Mouse (Mus musculus) neural tube, embryonic 14.5 days (tissue): ENCODE results near the gene Stoml1. TPM values are rescaled to one million over a fixed set of nuclear protein-coding genes. Genes with fewer than 3 reads are reported as not detected.
A peak's percentile ranks its signal among the peaks of the same experiment; 100 is the strongest.

Experiments used
- ATAC-seq: fragments of 200-750 bp; cut with Nextera tagmentation; 2 replicates; pipeline ENCODE4 v1.8.0; 2017; ENCODE audit warnings: low read depth, mild to moderate bottlenecking, moderate TSS enrichment, moderate library complexity
- H3K27ac ChIP-seq: fragments of 300-500 bp; sonication (generic); 2 replicates; pipeline ENCODE4 v1.5.1; 2014; ENCODE audit warnings: low read depth, mild to moderate bottlenecking, control low read depth, low read length, moderate library complexity, mixed read lengths
- H3K27me3 ChIP-seq: fragments of 300-500 bp; sonication (generic); 2 replicates; pipeline ENCODE4 v1.6.1; 2014; ENCODE audit warnings: low read length; ENCODE audit not compliant: control insufficient read depth, insufficient read depth
- H3K36me3 ChIP-seq: fragments of 300-500 bp; sonication (generic); 2 replicates; pipeline ENCODE4 v1.6.1; 2014; ENCODE audit warnings: low read length, mixed read lengths; ENCODE audit not compliant: control insufficient read depth, insufficient read depth
- H3K4me1 ChIP-seq: fragments of 300-500 bp; sonication (generic); 2 replicates; pipeline ENCODE4 v1.6.1; 2014; ENCODE audit warnings: low read length; ENCODE audit not compliant: control insufficient read depth, insufficient read depth
- H3K4me2 ChIP-seq: fragments of 300-500 bp; sonication (generic); 2 replicates; pipeline ENCODE4 v1.6.1; 2014; ENCODE audit warnings: mild to moderate bottlenecking, low read depth, low read length, control low read depth
- H3K4me3 ChIP-seq: fragments of 300-500 bp; sonication (generic); 2 replicates; pipeline ENCODE4 v1.5.1; 2014; ENCODE audit warnings: low read depth, low read length, control low read depth, mixed read lengths
- H3K9ac ChIP-seq: fragments of 300-500 bp; sonication (generic); replicated peaks from 2 replicates; pipeline ENCODE4 v1.6.1; 2014; ENCODE audit warnings: low read depth, mild to moderate bottlenecking, control low read depth, low read length, mixed read lengths
- H3K9me3 ChIP-seq: fragments of 300-500 bp; sonication (generic); 2 replicates; pipeline ENCODE4 v1.6.1; 2016; ENCODE audit warnings: low read length; ENCODE audit not compliant: control insufficient read depth
- WGBS: fragments of 180-500 bp; shearing (Covaris S2); extraction: QIAGEN DNeasy Blood & Tissue Kit; methylation state at CpG from one replicate; pipeline ENCODE4 v1.1.7; 2014; 5-methylcytosine and 5-hydroxymethylcytosine counted together
- microRNA-seq: library from miRNA; unstranded; fragments of <30 nt; microRNA quantifications from one replicate; pipeline ENCODE4, GENCODE M21; 2016
- polyA plus RNA-seq: library from polyadenylated mRNA; unstranded; fragments of >200 nt; fragmentation: Nextera tagmentation; extraction: Ambion mirVana; gene quantifications from 2 replicates; pipeline ENCODE4 v1.2.1, GENCODE M21; 2014

The Stoml1 gene
- polyA plus RNA-seq, 1 experiment from 2014 or later: 129 TPM

GRCm38 (mm10) chr9:58303115-58303514 is 50.2 kb downstream of the Stoml1 start:
- WGBS: 40% methylated on average over 5 of the region's 5 CpGs
- ATAC-seq: no peak

DNA sequence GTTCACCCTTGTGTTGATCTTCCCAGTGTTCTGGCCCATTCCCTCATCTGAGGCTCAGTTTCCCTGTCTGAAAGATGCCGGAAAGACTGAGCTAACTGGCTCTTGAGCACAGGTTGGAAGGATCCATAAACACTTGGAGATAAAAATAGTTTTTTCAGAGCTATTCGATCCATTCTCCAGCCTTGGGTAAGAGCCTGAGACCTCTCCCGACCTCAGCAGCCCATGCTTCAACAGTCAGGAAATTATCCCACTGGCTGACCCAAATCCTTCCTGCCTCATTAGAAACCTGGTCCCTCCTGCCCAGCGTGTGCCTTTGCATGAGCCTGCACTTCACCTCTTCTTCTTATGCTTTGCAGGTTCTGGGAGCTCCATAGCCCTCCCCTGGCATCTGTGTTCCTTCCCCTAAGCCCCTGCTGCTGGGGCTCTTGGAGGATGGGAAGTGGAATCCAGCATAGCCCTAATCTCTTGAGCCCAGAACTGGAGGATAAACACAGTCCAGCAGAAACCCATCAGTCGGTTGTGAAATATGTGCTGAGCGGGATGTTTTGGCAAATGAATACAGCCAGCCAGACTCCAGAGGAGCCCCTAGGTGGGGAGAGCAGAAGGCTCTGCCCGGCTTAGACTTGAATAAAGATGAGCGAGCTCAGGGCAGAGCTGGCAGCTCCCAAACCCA is 50.8 kb downstream of the Stoml1 start:
- H3K27me3 ChIP-seq: no peaks in the 10 kb centered on the region
- 64% methylated on average over 8 of the region's 8 CpGs for WGBS
- 0 out of 2 replicates have a peak, but pooled peaks cover 3% of the 10 kb centered on the region for H3K4me1 ChIP-seq
- no peak overlapping the region for H3K9ac ChIP-seq
- ATAC-seq: no peak
- H3K9me3 ChIP-seq: no peaks in the 10 kb centered on the region
- no peak overlapping the region for H3K4me3 ChIP-seq
- H3K27ac ChIP-seq: no peak overlapping the region
- H3K36me3 ChIP-seq: no peaks in the 10 kb centered on the region
- no peak overlapping the region for H3K4me2 ChIP-seq

More at GRCm38 (mm10) chr9:58303115-58303514, 50.2 kb downstream of the Stoml1 start:
- Histone ChIP-seq H3K36me3 (no peaks in the 10 kb centered on the region), H3K4me3 (no peak overlapping the region), H3K9me3 (no peaks in the 10 kb centered on the region), H3K9ac (no peak overlapping the region), H3K4me1 (0 out of 2 replicates have a peak, but pooled peaks cover 3% of the 10 kb centered on the region), H3K27me3 (no peaks in the 10 kb centered on the region), H3K27ac (no peak overlapping the region), H3K4me2 (no peak overlapping the region)

DNA sequence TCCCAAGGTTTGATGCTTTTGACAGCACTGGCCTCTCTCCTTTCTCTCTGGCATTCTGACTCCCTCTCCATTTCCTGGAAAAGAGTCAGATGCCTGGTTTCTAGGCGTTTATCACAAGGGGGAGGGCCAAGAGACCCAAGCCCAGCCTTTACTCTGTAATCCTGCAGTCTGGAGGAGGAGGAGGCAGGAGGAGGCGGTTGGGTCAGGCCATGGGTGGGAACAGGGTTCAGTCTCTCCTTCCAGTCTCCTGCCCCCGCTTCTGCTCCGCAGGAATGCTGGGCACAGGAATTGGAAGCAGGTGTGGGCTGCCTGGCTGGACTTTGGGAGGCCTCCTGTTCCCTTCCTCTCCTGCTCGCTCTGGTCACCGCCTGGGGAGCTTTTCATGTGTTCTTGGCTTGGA is 52.7 kb downstream of the Stoml1 start:
- H3K9ac ChIP-seq: no peak overlapping the region
- H3K4me1 ChIP-seq: 0 out of 2 replicates have a peak, but pooled peaks cover 3% of the 10 kb centered on the region
- H3K4me3 ChIP-seq: no peak overlapping the region
- no peak overlapping the region for H3K27ac ChIP-seq
- no peaks in the 10 kb centered on the region for H3K27me3 ChIP-seq
- no peak for ATAC-seq
- H3K9me3 ChIP-seq: no peaks in the 10 kb centered on the region
- H3K4me2 ChIP-seq: no peak overlapping the region
- 45% methylated on average over 6 of the region's 6 CpGs for WGBS
- H3K36me3 ChIP-seq: no peaks in the 10 kb centered on the region

- WGBS: 39% methylated on average over 6 of the region's 6 CpGs
- no peak for ATAC-seq
Measured at GRCm38 (mm10) chr9:58308395-58308794, 55.4 kb downstream of the Stoml1 start.

GRCm38 (mm10) chr9:58310043-58310660 is 57.2 kb downstream of the Stoml1 start:
- Histone ChIP-seq H3K27ac (no peak overlapping the region), H3K4me1 (peaks cover 15% of the 10 kb centered on the region), H3K36me3 (no peaks in the 10 kb centered on the region), H3K9ac (no peak overlapping the region), H3K9me3 (no peaks in the 10 kb centered on the region), H3K27me3 (peaks cover 8% of the 10 kb centered on the region), H3K4me2 (no peak overlapping the region), H3K4me3 (no peak overlapping the region)
- WGBS: 75% methylated on average over 14 of the region's 14 CpGs
- no peak for ATAC-seq

More at GRCm38 (mm10) chr9:58308395-58308794, 55.4 kb downstream of the Stoml1 start:
- Histone ChIP-seq H3K4me3 (no peak overlapping the region), H3K9ac (no peak overlapping the region), H3K9me3 (no peaks in the 10 kb centered on the region), H3K27me3 (peaks cover 8% of the 10 kb centered on the region), H3K36me3 (no peaks in the 10 kb centered on the region), H3K4me2 (no peak overlapping the region), H3K27ac (no peak overlapping the region), H3K4me1 (peaks cover 12% of the 10 kb centered on the region; the same call in 1 of the 2 replicates)

DNA sequence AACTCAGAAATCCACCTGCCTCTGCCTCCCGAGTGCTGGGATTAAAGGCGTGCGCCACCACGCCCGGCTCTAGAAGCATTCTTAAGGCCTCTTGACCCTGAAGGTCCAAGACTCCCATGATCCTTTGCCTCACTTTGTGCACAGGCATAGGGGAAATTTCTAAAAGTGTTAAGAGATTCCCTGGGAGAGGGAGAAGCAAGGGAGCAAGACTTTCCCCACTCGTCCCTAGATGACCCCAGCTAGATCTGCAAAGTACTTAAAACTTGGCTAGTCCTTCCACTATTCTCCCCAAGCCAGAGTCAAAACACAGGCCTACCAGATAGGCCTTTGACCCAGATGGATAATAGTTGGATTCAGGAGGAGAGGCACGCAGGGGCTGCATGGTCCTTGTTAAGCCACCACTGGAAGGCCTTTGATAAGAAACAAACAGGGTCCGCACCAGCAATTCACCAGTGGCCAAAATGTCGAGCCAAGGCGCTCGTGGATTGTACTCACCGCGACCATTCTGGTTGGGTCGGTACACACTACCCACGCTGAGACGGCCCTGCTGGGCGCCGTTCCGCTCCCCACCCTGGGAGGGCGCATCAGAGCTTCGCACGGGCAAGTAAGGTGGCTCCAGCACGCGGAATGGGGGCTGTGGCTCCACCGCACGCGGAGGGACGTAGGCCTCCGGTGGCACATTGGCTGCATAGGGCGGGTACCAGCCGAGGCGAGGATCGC is 58.4 kb downstream of the Stoml1 start:
- no peaks in the 10 kb centered on the region for H3K36me3 ChIP-seq
- 57% methylated on average over 32 of the region's 33 CpGs for WGBS
- H3K9me3 ChIP-seq: no peaks in the 10 kb centered on the region
- H3K4me3 ChIP-seq: peak overlapping the region; percentile 29
- H3K4me2 ChIP-seq: peak overlapping the region; percentile 51; the same call in 1 of the 2 replicates
- peaks cover 8% of the 10 kb centered on the region for H3K27me3 ChIP-seq
- peaks cover 19% of the 10 kb centered on the region for H3K4me1 ChIP-seq
- no peak overlapping the region for H3K9ac ChIP-seq
- H3K27ac ChIP-seq: no peak overlapping the region
- ATAC-seq: no peak

Small RNA genes within 50 kb of the gene (microRNA-seq; reads per million reads assigned to microRNA genes)
- gene Mir6385: not detected

Other genes starting within 250 kb of the Stoml1 start
- 0.43 and 0.71 TPM in 2 replicates for gene Cyp11a1, start 246.8 kb upstream of the Stoml1 start, polyA plus RNA-seq
- gene Stra6, start 189.4 kb upstream of the Stoml1 start, polyA plus RNA-seq: 6.0 and 28.4 TPM in 2 replicates
- 0.13 TPM in 1 of 2 replicates, not detected in the other for gene Ccdc33, start 134.3 kb upstream of the Stoml1 start, polyA plus RNA-seq
- gene Islr, start 48.9 kb upstream of the Stoml1 start, polyA plus RNA-seq: 1.5 and 39.2 TPM in 2 replicates
- gene Islr2, start 48.8 kb upstream of the Stoml1 start, polyA plus RNA-seq: 13.2 and 13.5 TPM in 2 replicates
- 2.7 and 3.3 TPM in 2 replicates for gene Pml, start 3.4 kb upstream of the Stoml1 start, polyA plus RNA-seq
- 1.2 and 8.6 TPM in 2 replicates for gene Loxl1, start 60.0 kb downstream of the Stoml1 start, polyA plus RNA-seq
- not detected in 2 replicates for gene Tbc1d21, start 117.3 kb downstream of the Stoml1 start, polyA plus RNA-seq
- gene Insyn1, start 235.4 kb downstream of the Stoml1 start, polyA plus RNA-seq: 11.2 and 12.8 TPM in 2 replicates